Mouse (Mus musculus) macrophage (primary cell): Measurements from ENCODE around the gene B9d2. TPM values are rescaled to one million over a fixed set of nuclear protein-coding genes. Genes with fewer than 3 reads are reported as not detected.

Experiments used
- H3K27ac ChIP-seq: fragments of 350-480 bp; formaldehyde crosslinking; 2 replicates; pipeline ENCODE4 v1.9.0; 2021
- H3K36me3 ChIP-seq: fragments of 350-480 bp; formaldehyde crosslinking; 2 replicates; pipeline ENCODE4 v1.9.0; 2021; ENCODE audit errors: inconsistent target
- H3K4me3 ChIP-seq: fragments of 350-480 bp; formaldehyde crosslinking; 2 replicates; pipeline ENCODE4 v1.9.0; 2021; ENCODE audit errors: inconsistent target
- H3K79me2 ChIP-seq: fragments of 350-480 bp; formaldehyde crosslinking; 2 replicates; pipeline ENCODE4 v1.9.0; 2021; ENCODE audit errors: inconsistent target
- WGBS: methylation state at CpG from one replicate; pipeline ENCODE4 v1.1.7; 2026; ENCODE audit warnings: inconsistent platforms; ENCODE audit not compliant: missing documents; 5-methylcytosine and 5-hydroxymethylcytosine counted together
- polyA plus RNA-seq: library from polyadenylated mRNA; stranded (reverse); fragments of 250-400 nt; gene quantifications from 3 replicates; pipeline ENCODE4 v1.2.4, GENCODE M21; 2018; ENCODE audit warnings: inconsistent platforms
- total RNA-seq, 78 experiments: library from RNA; depleted of rRNA; stranded (reverse); fragments of 250-400 nt; gene quantifications; 1 replicate in 9 of 78; 2 replicates in 24 of 78; 3 replicates in 43 of 78; 4 replicates in 2 of 78; pipeline ENCODE4 v1.2.4; 2018; ENCODE audit warnings: inconsistent platforms in 56 of 78

B9d2 gene
- total RNA-seq (2018; cell fraction: chromatin; rRNA removed), result 10 to 100 TPM in 19 of 26 experiments, 1 to 10 TPM in 7; 5.0 to 21.3 (median 11.6) TPM
- total RNA-seq (2018; cell fraction: cytosol; rRNA removed), result 10 to 100 TPM in 25 of 26 experiments, 1 to 10 TPM in 1; 9.7 to 17.8 (median 14.2) TPM
- 10 to 100 TPM in 15 of 26 experiments, 1 to 10 TPM in 11; 4.5 to 20.0 (median 11.0) TPM for total RNA-seq (2018; cell fraction: nucleus; rRNA removed)
- polyA plus RNA-seq, result 6.8 to 17.7 TPM (median 9.7 TPM) in 3 replicates

- H3K27ac ChIP-seq, result peak within 1 kb of the TSS; percentile 93
- WGBS, result under 1% methylated on average over 46 of the region's 46 CpGs
- H3K4me3 ChIP-seq, result peak within 1 kb of the TSS; percentile 66
- H3K36me3 ChIP-seq, result no peaks in the 10 kb centered on the region
- H3K79me2 ChIP-seq, result peaks cover 22% of the 10 kb centered on the region; the same call in 1 of the 2 replicates
Measured at GRCm38 (mm10) chr7:25680514-25681258, at the start of gene B9d2. Gene B9d2, plus strand, starts transcription at chr7:25680780.

GRCm38 (mm10) chr7:25632679-25633078, 47.9 kb upstream of the B9d2 start:
- Histone ChIP-seq H3K79me2 (peaks cover 42% of the 10 kb centered on the region), H3K36me3 (no peaks in the 10 kb centered on the region; the same call in 1 of the 2 replicates), H3K4me3 (no peak overlapping the region), H3K27ac (peak overlapping the region; percentile 98)
- 1% methylated on average over 5 of the region's 5 CpGs for WGBS

- Histone ChIP-seq H3K36me3 (peaks cover 2% of the 10 kb centered on the region; the same call in 1 of the 2 replicates), H3K4me3 (no peak overlapping the region), H3K27ac (no peak overlapping the region), H3K79me2 (peaks cover 5% of the 10 kb centered on the region; the same call in 1 of the 2 replicates)
- 78% methylated on average over 3 of the region's 3 CpGs for WGBS
Measured at GRCm38 (mm10) chr7:25636373-25636772, 44.2 kb upstream of the B9d2 start.

- Histone ChIP-seq H3K4me3 (no peak overlapping the region), H3K79me2 (no peaks in the 10 kb centered on the region; the same call in 1 of the 2 replicates), H3K36me3 (peaks cover 6% of the 10 kb centered on the region; the same call in 1 of the 2 replicates), H3K27ac (no peak overlapping the region)
- WGBS, result 97% methylated on average over 5 of the region's 5 CpGs
Measured at GRCm38 (mm10) chr7:25637099-25637498, 43.5 kb upstream of the B9d2 start.

GRCm38 (mm10) chr7:25639754-25640153, 40.8 kb upstream of the B9d2 start:
- WGBS, result 95% methylated on average over 4 of the region's 4 CpGs
- Histone ChIP-seq H3K27ac (no peak overlapping the region), H3K36me3 (peaks cover 6% of the 10 kb centered on the region; the same call in 1 of the 2 replicates)

GRCm38 (mm10) chr7:25644136-25644535, 36.4 kb upstream of the B9d2 start:
- no peak overlapping the region for H3K27ac ChIP-seq
- WGBS, result 23% methylated on average over 10 of the region's 10 CpGs

More at GRCm38 (mm10) chr7:25639754-25640153, 40.8 kb upstream of the B9d2 start:
- Histone ChIP-seq H3K4me3 (no peak overlapping the region), H3K79me2 (no peaks in the 10 kb centered on the region)

GRCm38 (mm10) chr7:25644631-25645030, 35.9 kb upstream of the B9d2 start:
- peaks cover 6% of the 10 kb centered on the region; the same call in 1 of the 2 replicates for H3K36me3 ChIP-seq
- H3K79me2 ChIP-seq, result no peaks in the 10 kb centered on the region; the same call in 1 of the 2 replicates
- H3K4me3 ChIP-seq, result no peak overlapping the region
- WGBS, result 31% methylated on average over 4 of the region's 4 CpGs
- no peak overlapping the region for H3K27ac ChIP-seq

More at GRCm38 (mm10) chr7:25644136-25644535, 36.4 kb upstream of the B9d2 start:
- H3K79me2 ChIP-seq, result no peaks in the 10 kb centered on the region; the same call in 1 of the 2 replicates
- no peak overlapping the region for H3K4me3 ChIP-seq
- peaks cover 6% of the 10 kb centered on the region; the same call in 1 of the 2 replicates for H3K36me3 ChIP-seq

GRCm38 (mm10) chr7:25645074-25645473, 35.5 kb upstream of the B9d2 start:
- Histone ChIP-seq H3K27ac (no peak overlapping the region), H3K79me2 (no peaks in the 10 kb centered on the region; the same call in 1 of the 2 replicates), H3K36me3 (peaks cover 6% of the 10 kb centered on the region; the same call in 1 of the 2 replicates), H3K4me3 (no peak overlapping the region)
- WGBS, result 26% methylated on average over 14 of the region's 14 CpGs

GRCm38 (mm10) chr7:25647574-25648123, 32.9 kb upstream of the B9d2 start:
- WGBS, result 50% methylated on average over 5 of the region's 5 CpGs
- H3K4me3 ChIP-seq, result no peak overlapping the region
- no peaks in the 10 kb centered on the region; the same call in 1 of the 2 replicates for H3K79me2 ChIP-seq
- no peaks in the 10 kb centered on the region for H3K36me3 ChIP-seq
- no peak overlapping the region for H3K27ac ChIP-seq

- peaks cover 6% of the 10 kb centered on the region; the same call in 1 of the 2 replicates for H3K79me2 ChIP-seq
Measured at GRCm38 (mm10) chr7:25649839-25650238, 30.7 kb upstream of the B9d2 start.

GRCm38 (mm10) chr7:25651281-25651680, 29.3 kb upstream of the B9d2 start:
- Histone ChIP-seq H3K4me3 (no peak overlapping the region), H3K36me3 (no peaks in the 10 kb centered on the region), H3K27ac (peak overlapping the region; percentile 77), H3K79me2 (peaks cover 18% of the 10 kb centered on the region; the same call in 1 of the 2 replicates)
- 1% methylated on average over 8 of the region's 8 CpGs for WGBS

More at GRCm38 (mm10) chr7:25649839-25650238, 30.7 kb upstream of the B9d2 start:
- WGBS, result 0% methylated on average over 4 of the region's 5 CpGs
- Histone ChIP-seq H3K36me3 (no peaks in the 10 kb centered on the region), H3K27ac (peak overlapping the region; percentile 77), H3K4me3 (no peak overlapping the region)

- peak overlapping the region; percentile 77; the same call in 1 of the 2 replicates for H3K27ac ChIP-seq
- 5% methylated on average over 11 of the region's 12 CpGs for WGBS
- no peaks in the 10 kb centered on the region for H3K36me3 ChIP-seq
- H3K79me2 ChIP-seq, result peaks cover 29% of the 10 kb centered on the region; the same call in 1 of the 2 replicates
- no peak overlapping the region for H3K4me3 ChIP-seq
Measured at GRCm38 (mm10) chr7:25652244-25652759, 28.3 kb upstream of the B9d2 start.

- Histone ChIP-seq H3K4me3 (no peak overlapping the region), H3K27ac (no peak overlapping the region)
- WGBS, result 72% methylated on average over 11 of the region's 11 CpGs
Measured at GRCm38 (mm10) chr7:25655601-25656428, 24.8 kb upstream of the B9d2 start.

More at GRCm38 (mm10) chr7:25655601-25656428, 24.8 kb upstream of the B9d2 start:
- Histone ChIP-seq H3K36me3 (no peaks in the 10 kb centered on the region), H3K79me2 (peaks cover 54% of the 10 kb centered on the region; the same call in 1 of the 2 replicates)
